Mouse (Mus musculus) ovary, adult 18-20 months (tissue): ENCODE results near the gene Mrpl21.
A peak's percentile ranks its signal among the peaks of the same experiment; 100 is the strongest.

ENCODE experiments used
- DNase-seq: peaks from one replicate; pipeline ENCODE4 v3.0.0; 2022; ENCODE audit warnings: low spot score, mixed read lengths

The Mrpl21 gene

GRCm38 (mm10) chr19:3297775-3298174 is 15.1 kb downstream of the Mrpl21 start:
- DNase-seq = no peak

- DNase-seq = no peak
Measured at GRCm38 (mm10) chr19:3304017-3304416, 21.3 kb downstream of the Mrpl21 start.

GRCm38 (mm10) chr19:3307175-3307949 is 24.7 kb downstream of the Mrpl21 start:
- DNase-seq = no peak

- no peak for DNase-seq
Measured at GRCm38 (mm10) chr19:3319341-3319740, 36.6 kb downstream of the Mrpl21 start.

DNA sequence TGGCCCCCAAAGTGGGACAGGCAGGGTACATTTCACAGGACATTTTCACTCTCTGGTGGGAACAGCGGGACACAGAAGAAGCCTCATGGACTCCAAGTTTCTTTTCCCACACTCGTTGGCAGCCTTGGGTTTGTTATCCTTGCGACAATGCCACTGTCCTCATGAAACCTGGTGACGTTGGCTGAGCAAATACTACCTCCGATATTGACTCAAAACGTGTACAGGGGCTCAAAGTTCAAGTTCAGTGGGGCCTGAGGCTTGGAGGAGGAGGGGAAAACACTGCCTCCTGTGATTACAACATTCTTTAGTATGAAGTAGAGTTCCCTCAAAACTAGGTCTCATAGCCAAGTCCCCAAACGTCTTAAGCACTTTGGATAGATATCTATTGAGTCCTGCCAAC is 37.4 kb downstream of the Mrpl21 start:
- DNase-seq = no peak

- DNase-seq = no peak
Measured at GRCm38 (mm10) chr19:3320801-3321200, 38.1 kb downstream of the Mrpl21 start.

DNA sequence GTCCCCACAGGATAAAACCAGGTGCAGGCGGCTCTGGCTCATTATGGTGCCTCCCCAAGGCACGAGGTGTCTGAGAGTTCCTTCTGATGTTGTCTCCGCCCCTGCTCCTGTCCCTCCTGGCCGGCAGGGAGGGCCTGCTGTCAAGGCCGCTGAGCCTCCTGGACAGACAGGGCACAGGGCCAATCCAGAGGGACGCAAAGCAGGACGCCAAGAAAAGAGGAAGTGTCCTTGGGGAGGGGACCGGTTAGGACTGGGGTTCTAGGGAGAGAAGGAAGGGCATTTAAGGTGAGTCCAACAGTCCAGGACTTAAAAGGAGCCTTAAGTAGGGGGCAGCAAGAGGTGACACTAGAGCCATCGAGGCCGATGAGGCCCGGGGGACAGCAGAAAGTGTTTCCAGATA is 38.9 kb downstream of the Mrpl21 start:
- peak; percentile 79 for DNase-seq

DNA sequence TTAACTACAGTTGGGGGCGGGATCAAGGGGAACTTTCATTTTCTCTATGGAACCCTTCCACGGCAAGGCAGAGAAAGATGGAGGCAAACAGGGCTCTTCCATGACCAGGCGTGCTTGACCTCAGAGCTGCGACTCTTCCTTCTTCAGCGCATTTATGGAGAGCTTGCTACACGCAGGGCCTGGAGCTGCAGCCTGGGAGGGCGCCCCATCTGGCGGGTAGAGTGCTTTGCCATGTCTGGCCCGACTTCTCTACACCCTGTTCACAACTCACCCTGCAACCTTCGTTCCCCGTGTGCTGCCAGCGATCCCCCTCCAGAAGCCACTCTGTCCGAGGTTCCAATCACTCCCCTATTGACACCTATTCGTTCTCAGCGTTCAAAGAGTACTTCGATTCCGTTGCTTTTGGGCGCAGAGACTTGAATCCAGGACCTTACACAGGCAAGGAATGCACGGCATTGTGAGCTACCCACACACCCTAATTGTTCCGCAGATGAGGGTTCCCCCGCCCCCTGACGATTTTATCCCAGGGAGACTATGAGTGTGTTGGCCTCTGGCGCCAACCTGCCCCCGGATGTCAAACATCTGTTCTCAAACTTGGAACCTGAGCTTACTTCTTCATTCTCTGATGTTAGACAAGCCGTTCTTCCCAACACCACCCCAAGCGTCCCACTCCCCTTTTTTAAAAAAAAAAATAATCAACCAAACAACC is 39.7 kb downstream of the Mrpl21 start, which contains the start of gene Cpt1a:
TSS of gene Cpt1a (plus strand) at position 74 of the 709 bp plus-strand sequence.
- peak; percentile 50 for DNase-seq

- DNase-seq = peak; percentile 83
Measured at GRCm38 (mm10) chr19:3323201-3323621, 40.5 kb downstream of the Mrpl21 start.

GRCm38 (mm10) chr19:3323753-3324270 is 41.1 kb downstream of the Mrpl21 start:
- peak; percentile 85 for DNase-seq

- no peak for DNase-seq
Measured at GRCm38 (mm10) chr19:3324271-3324811, 41.6 kb downstream of the Mrpl21 start.

DNA sequence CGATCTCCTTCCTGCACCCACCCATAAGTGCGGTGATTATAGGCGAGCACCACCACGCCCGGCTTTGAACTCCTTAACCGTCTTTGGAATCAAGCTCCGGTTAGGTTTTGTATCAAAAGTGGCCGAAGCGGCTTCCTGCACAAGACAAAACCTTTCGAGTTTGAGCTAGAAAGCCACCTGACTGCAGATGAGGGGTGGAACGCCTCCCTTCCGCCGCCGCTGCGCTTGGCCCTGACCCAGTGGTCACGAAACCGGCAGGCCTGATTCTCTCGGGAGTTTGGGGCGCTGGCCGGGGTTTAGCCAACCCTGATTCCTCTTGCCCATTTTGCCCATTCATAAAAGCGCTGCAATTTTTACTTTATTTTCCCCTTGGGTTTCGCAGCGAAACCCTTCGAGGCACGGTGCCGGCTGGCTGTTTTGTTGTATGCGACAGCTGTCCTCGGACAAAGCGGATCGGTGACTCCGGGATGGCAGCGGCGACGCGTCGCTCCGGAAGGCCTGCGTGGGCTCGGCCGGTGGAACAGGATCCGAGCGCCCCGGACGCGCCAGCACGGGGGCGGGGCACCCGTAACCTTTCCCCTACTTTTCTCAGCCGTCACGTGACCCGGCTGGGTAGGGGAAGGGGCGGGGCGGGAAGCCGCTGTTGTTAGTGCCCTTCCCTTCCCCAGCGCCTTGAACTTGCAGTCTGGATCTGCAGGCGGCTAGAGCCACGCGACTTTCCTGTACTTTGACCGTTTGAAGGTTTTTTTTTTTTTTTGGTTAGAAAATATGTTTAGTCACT is 42.4 kb downstream of the Mrpl21 start:
- peak; percentile 91 for DNase-seq

- no peak for DNase-seq
Measured at GRCm38 (mm10) chr19:3325771-3326478, 43.2 kb downstream of the Mrpl21 start.

GRCm38 (mm10) chr19:3326479-3327047 is 43.9 kb downstream of the Mrpl21 start:
- no peak for DNase-seq

DNA sequence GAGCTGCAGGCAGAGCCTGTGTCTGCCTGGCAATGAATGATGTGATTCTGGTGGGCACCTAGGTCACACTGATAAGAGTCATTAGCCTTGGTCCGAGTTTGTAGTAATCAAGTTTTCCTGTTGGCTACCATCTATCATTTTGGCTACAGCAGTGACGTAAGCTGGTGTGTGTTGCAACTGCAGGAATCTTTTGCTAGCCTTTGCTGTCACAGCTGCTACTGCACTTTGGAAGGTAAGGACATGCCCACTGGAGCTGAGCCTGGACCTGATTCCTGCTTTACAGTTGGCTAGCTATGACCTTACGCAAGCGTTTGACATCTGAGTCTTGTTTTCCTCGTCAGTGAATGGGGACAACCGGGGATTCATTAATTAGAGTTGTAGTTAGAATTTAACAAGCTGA is 50.5 kb downstream of the Mrpl21 start:
- DNase-seq = no peak

GRCm38 (mm10) chr19:3333694-3334515 is 51.2 kb downstream of the Mrpl21 start:
- no peak for DNase-seq

DNA sequence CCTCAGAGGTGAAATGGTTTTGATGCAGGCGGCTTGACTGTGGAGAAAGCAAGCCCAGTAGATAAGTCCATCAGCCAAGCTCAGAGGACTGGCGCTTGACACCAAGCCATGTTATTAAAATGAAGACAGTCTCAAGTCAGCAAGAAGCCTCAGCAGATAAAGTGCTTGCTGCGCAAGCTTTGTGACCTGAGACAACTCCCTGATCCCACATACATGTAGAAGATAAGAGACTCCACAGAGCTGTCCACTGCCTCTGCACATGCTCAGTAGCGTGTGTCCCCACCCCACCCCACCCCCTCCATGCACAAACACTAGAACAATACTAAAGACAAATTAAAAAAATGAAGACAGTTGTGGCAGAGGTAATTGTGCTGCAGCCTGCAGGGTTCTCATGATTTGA is 51.8 kb downstream of the Mrpl21 start:
- no peak for DNase-seq

DNA sequence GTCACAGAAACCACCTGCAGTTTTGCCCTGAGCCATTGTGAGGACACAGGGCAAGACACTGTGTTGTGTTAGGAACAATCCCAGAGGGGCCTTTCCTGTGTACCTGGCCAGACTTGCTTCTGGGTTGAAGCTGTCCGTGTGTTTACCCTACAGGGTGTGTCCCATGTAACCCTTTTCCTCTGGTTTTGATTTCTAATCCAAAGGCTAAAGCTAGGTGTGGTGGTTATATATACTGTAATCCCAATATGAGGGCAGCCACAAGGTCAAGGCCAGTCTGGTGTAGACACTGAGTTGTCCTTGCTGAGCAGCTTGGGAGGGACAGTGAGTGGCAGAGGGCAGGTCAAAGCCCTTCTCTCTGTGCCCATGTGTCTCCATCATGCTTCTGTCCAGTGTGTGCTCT is 53.2 kb downstream of the Mrpl21 start:
- DNase-seq = no peak

GRCm38 (mm10) chr19:3336485-3337255 is 54.0 kb downstream of the Mrpl21 start:
- no peak for DNase-seq
